ENCODE assay signal across 11 mouse cellular contexts in genomic region chr6:107711181-107712087, GRCm38 (mm10).
DNase-seq lines count a peak whose midpoint lies in the region; ATAC-seq and TF ChIP-seq lines count a peak whose summit lies in the region.
"Had no signal": no experiment of that assay in that cellular context is flagged by ENCODE, and none has a peak within 500 bp of the region (broad histone marks: within the 10 kb centered on the region; RNA-seq: fewer than 3 reads in every experiment).

No protein-coding gene starts in this region.

- no peak overlapping the region for H3K27ac ChIP-seq in embryonic facial prominence, embryonic 13.5 days
- H3K27ac ChIP-seq in hindbrain, embryonic 12.5 days, result no peak overlapping the region
- H3K27ac ChIP-seq in midbrain, postnatal 0 days (ENCODE audit: low read depth, low read length), result peak overlapping the region; percentile 52; the same call in 1 of the 2 replicates
- H3K27ac ChIP-seq: kidney, embryonic 15.5 days; limb, embryonic 15.5 days; macrophage had no signal

- H3K4me3 ChIP-seq in embryonic facial prominence, embryonic 13.5 days, result peak overlapping the region; percentile 14; the same call in 1 of the 2 replicates
- H3K4me3 ChIP-seq in hindbrain, embryonic 12.5 days, result no peak overlapping the region
- no peak overlapping the region for H3K4me3 ChIP-seq in midbrain, postnatal 0 days (ENCODE audit: low read depth, low read length)
- H3K4me3 ChIP-seq: kidney, embryonic 15.5 days; limb, embryonic 15.5 days had no signal

- no peaks in the 10 kb centered on the region for H3K9me3 ChIP-seq in embryonic facial prominence, embryonic 13.5 days
- H3K9me3 ChIP-seq in hindbrain, embryonic 12.5 days (replicated peaks), result no peaks in the 10 kb centered on the region
- H3K9me3 ChIP-seq in midbrain, postnatal 0 days (ENCODE audit: low read length), result no peaks in the 10 kb centered on the region
- H3K9me3 ChIP-seq: kidney, embryonic 15.5 days; limb, embryonic 15.5 days had no signal

- 0 out of 2 replicates have a peak, but pooled peaks cover 5% of the 10 kb centered on the region for H3K4me1 ChIP-seq in embryonic facial prominence, embryonic 13.5 days
- H3K4me1 ChIP-seq in hindbrain, embryonic 12.5 days, result peaks cover 16% of the 10 kb centered on the region
- no peaks in the 10 kb centered on the region for H3K4me1 ChIP-seq in midbrain, postnatal 0 days (ENCODE audit: insufficient read depth, low read length)
- H3K4me1 ChIP-seq: kidney, embryonic 15.5 days; limb, embryonic 15.5 days had no signal

- ATAC-seq in embryonic facial prominence, embryonic 13.5 days (ENCODE audit: insufficient number of reproducible peaks, insufficient read depth, low FRiP score, low TSS enrichment, low read depth), result no peak
- ATAC-seq in hindbrain, embryonic 12.5 days (ENCODE audit: low FRiP score), result peak; percentile 43; the same call in 1 of the 2 replicates
- peak; percentile 45; the same call in 1 of the 2 replicates for ATAC-seq in midbrain, postnatal 0 days (ENCODE audit: low FRiP score)

- 15% methylated on average over 22 of the region's 22 CpGs for WGBS in embryonic facial prominence, embryonic 13.5 days
- 39% methylated on average over 22 of the region's 22 CpGs for WGBS in hindbrain, embryonic 12.5 days
- WGBS in midbrain, postnatal 0 days, result 20% methylated on average over 22 of the region's 22 CpGs

- H3K36me3 ChIP-seq in embryonic facial prominence, embryonic 13.5 days, result no peaks in the 10 kb centered on the region
- H3K36me3 ChIP-seq in hindbrain, embryonic 12.5 days, result no peaks in the 10 kb centered on the region
- H3K36me3 ChIP-seq in midbrain, postnatal 0 days (ENCODE audit: insufficient read depth, low read length), result no peaks in the 10 kb centered on the region
- H3K36me3 ChIP-seq: kidney, embryonic 15.5 days; limb, embryonic 15.5 days had no signal

- no peak for TF ChIP-seq POLR2A in brain, embryonic 14.5 days (IDR thresholded peaks at IDR 0.05; ENCODE audit: borderline replicate concordance, extremely low read depth, insufficient read depth, insufficient read length, poor library complexity, severe bottlenecking)

- DNase-seq in brain, embryonic 14.5 days (ENCODE audit: low read depth), result peak; percentile 92
- peak; percentile 32 for DNase-seq in midbrain, postnatal 0 days (ENCODE audit: low spot score)
- DNase-seq in heart, postnatal 36 days, result no peak
- no peak for DNase-seq in kidney, adult 9 months
- DNase-seq in adrenal gland, postnatal 14 days, result no peak
- DNase-seq: cerebellum, adult 9-10 months had no signal

- no peak overlapping the region for H3K9ac ChIP-seq in embryonic facial prominence, embryonic 13.5 days
- H3K9ac ChIP-seq in hindbrain, embryonic 12.5 days, result no peak overlapping the region
- H3K9ac ChIP-seq in midbrain, postnatal 0 days (replicated peaks; ENCODE audit: low read length, poor library complexity, severe bottlenecking), result 0 out of 2 replicates have a peak overlapping the region, but pooled peaks have one; percentile 19
- H3K9ac ChIP-seq: kidney, embryonic 15.5 days; limb, embryonic 15.5 days had no signal

- 0 out of 2 replicates have a peak, but pooled peaks cover 2% of the 10 kb centered on the region for H3K27me3 ChIP-seq in embryonic facial prominence, embryonic 13.5 days
- no peaks in the 10 kb centered on the region for H3K27me3 ChIP-seq in hindbrain, embryonic 12.5 days
- no peaks in the 10 kb centered on the region for H3K27me3 ChIP-seq in midbrain, postnatal 0 days (ENCODE audit: insufficient read depth, low read length)
- H3K27me3 ChIP-seq: kidney, embryonic 15.5 days; limb, embryonic 15.5 days had no signal

- peak overlapping the region; percentile 33 for H3K4me2 ChIP-seq in embryonic facial prominence, embryonic 13.5 days
- peak overlapping the region; percentile 9; the same call in 1 of the 2 replicates for H3K4me2 ChIP-seq in hindbrain, embryonic 12.5 days (replicated peaks)
- H3K4me2 ChIP-seq in midbrain, postnatal 0 days (ENCODE audit: low read depth, low read length, poor library complexity, severe bottlenecking), result no peak overlapping the region; the same call in 1 of the 2 replicates
- H3K4me2 ChIP-seq: kidney, embryonic 15.5 days; limb, embryonic 15.5 days had no signal

- TF ChIP-seq CTCF in brain, embryonic 14.5 days (IDR thresholded peaks at IDR 0.05; ENCODE audit: borderline replicate concordance, extremely low read depth, insufficient read depth, insufficient read length), result no peak
- TF ChIP-seq CTCF in midbrain, postnatal 0 days (IDR thresholded peaks at IDR 0.05), result no peak

- intact Hi-C loops in heart, postnatal 36 days (cut with DNase I), result no loop called here

Comparison
In these comparisons a context has a peak if more than half of its experiments do, and no peak if none do; other contexts are left out.
1. DNase-seq: peak in brain, embryonic 14.5 days (single experiment) and midbrain, postnatal 0 days (single experiment); none in heart, postnatal 36 days (0 of 2), kidney, adult 9 months (single experiment) and adrenal gland, postnatal 14 days (single experiment).